Mouse (Mus musculus) heart, embryonic 13.5 days (tissue): Measurements from ENCODE around the gene Rmnd1. TPM values are rescaled to one million over a fixed set of nuclear protein-coding genes. Genes with fewer than 3 reads are reported as not detected.

Experiments used
- ATAC-seq: fragments of 200-750 bp; cut with Nextera tagmentation; 2 replicates; pipeline ENCODE4 v1.8.0; 2017; ENCODE audit warnings: moderate TSS enrichment; ENCODE audit not compliant: insufficient number of reproducible peaks, low FRiP score, low TSS enrichment; ENCODE audit errors: extremely low read depth
- H3K27ac ChIP-seq: fragments of 300-500 bp; sonication (generic); replicated peaks from 2 replicates; pipeline ENCODE4 v1.5.1; 2015; ENCODE audit warnings: moderate library complexity, mild to moderate bottlenecking, inconsistent platforms
- H3K27me3 ChIP-seq: fragments of 300-500 bp; sonication (generic); replicated peaks from 2 replicates; pipeline ENCODE4 v1.6.1; 2015; ENCODE audit warnings: mild to moderate bottlenecking, inconsistent platforms
- H3K36me3 ChIP-seq: fragments of 300-500 bp; sonication (generic); 2 replicates; pipeline ENCODE4 v1.6.1; 2015; ENCODE audit warnings: mild to moderate bottlenecking, inconsistent platforms
- H3K4me1 ChIP-seq: fragments of 300-500 bp; sonication (generic); 2 replicates; pipeline ENCODE4 v1.6.1; 2015; ENCODE audit warnings: inconsistent platforms
- H3K4me2 ChIP-seq: fragments of 300-500 bp; sonication (generic); 2 replicates; pipeline ENCODE4 v1.6.1; 2015; ENCODE audit warnings: inconsistent platforms, mild to moderate bottlenecking, moderate library complexity
- H3K4me3 ChIP-seq: fragments of 300-500 bp; sonication (generic); 2 replicates; pipeline ENCODE4 v1.5.1; 2015; ENCODE audit warnings: moderate library complexity, mild to moderate bottlenecking, inconsistent platforms
- H3K9ac ChIP-seq: fragments of 300-500 bp; sonication (generic); 2 replicates; pipeline ENCODE4 v1.6.1; 2015; ENCODE audit warnings: inconsistent platforms, mild to moderate bottlenecking, moderate library complexity
- H3K9me3 ChIP-seq: fragments of 300-500 bp; sonication (generic); 2 replicates; pipeline ENCODE4 v1.6.1; 2016; ENCODE audit warnings: inconsistent platforms
- WGBS: fragments of 180-500 bp; shearing (Covaris S2); methylation state at CpG from one replicate; pipeline ENCODE4 v1.1.7; 2015; ENCODE audit warnings: mixed read lengths; 5-methylcytosine and 5-hydroxymethylcytosine counted together
- polyA plus RNA-seq: library from polyadenylated mRNA; unstranded; fragments of >200 nt; fragmentation: Nextera tagmentation; extraction: Ambion mirVana; gene quantifications from 2 replicates; pipeline ENCODE4 v1.2.1, GENCODE M21; 2015

Rmnd1 gene
- polyA plus RNA-seq, 1 experiment from 2014 or later, result 70.5 TPM

DNA sequence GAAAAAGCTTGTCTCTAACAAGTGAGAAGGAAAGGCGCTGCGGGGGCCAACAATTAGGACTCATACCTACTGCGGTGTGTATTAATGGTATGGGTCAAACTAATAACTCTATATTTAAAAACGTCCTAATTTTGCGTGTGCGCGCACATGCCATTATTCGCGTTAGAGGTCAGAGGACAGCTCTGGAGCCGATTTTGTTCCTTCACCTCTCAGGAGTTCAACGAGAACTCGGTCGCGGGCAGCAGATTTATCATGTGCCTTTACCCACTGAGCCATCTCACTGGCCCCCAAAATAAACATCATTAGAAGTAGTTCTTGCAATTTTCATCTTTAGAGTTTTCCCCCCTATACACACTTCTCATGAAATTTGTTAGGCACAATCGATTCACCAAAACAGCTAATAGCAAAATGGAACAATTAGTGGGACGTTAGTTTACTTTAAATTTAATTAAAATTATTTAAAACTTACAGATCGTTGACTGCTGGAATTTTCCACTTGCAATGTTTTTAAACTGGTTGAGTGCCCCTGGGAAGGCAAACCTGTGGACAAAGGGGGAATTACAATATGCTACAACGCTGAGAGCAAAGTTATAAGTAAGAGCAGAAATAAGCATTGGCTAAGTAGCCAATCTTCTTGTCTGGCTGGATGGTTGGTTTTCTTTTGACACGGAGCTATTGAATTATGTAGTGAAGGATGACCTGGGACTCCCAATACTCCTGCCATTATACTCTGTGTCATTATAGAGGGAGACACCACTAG lies 988 bp upstream of the Rmnd1 start:
- H3K4me2 ChIP-seq, result peak overlapping the region; percentile 80
- H3K9ac ChIP-seq, result peak overlapping the region; percentile 91
- peaks cover 40% of the 10 kb centered on the region for H3K36me3 ChIP-seq
- no peaks in the 10 kb centered on the region for H3K9me3 ChIP-seq
- 9% methylated on average over 19 of the region's 19 CpGs for WGBS
- peaks cover 31% of the 10 kb centered on the region for H3K4me1 ChIP-seq
- peak overlapping the region; percentile 84 for H3K4me3 ChIP-seq
- no peak for ATAC-seq
- H3K27me3 ChIP-seq, result no peaks in the 10 kb centered on the region
- H3K27ac ChIP-seq, result peak overlapping the region; percentile 94

DNA sequence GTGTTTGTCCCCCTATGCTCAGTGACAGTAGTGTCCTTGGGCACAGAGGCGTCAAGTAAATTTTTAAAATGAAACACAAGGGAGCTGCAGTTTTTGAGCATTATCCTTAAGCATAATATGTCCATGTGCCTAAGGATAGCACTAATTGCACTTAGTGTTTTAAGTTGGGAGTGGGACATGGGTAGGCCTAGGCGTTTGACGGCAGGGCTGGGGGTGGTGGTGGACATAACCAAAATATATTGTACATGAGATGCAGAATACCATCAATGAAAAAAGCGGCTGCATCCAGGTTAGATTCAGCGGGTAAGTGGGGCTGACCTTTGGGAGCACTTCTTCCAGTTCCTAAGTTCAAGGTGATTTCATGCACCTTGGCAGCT lies 454 bp downstream of the Rmnd1 start:
- Histone ChIP-seq H3K36me3 (peaks cover 37% of the 10 kb centered on the region), H3K9me3 (no peaks in the 10 kb centered on the region), H3K9ac (peak overlapping the region; percentile 90), H3K4me1 (peaks cover 31% of the 10 kb centered on the region), H3K27me3 (no peaks in the 10 kb centered on the region), H3K4me2 (peak overlapping the region; percentile 81), H3K4me3 (peak overlapping the region; percentile 84), H3K27ac (peak overlapping the region; percentile 80)
- WGBS, result 11% methylated on average over 5 of the region's 5 CpGs
- no peak for ATAC-seq

DNA sequence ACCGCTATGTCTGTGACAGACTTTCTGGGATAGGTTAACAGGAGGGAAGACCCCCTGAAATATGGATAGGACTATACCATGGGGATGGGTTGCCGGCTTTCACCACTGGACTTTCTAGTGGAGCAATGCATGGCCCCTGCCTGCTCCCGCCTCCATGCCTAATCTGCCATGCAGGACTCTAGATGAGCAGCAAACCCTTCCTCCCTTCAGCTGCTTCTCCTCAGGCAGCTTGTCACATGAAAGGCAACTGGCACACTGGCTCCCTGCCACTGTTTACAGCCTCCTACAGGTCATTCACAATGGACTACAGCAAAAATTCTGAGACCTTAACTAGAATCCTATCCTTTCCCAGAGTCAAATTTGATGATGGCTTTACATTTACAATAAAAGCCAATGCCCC lies 1.4 kb downstream of the Rmnd1 start:
- Histone ChIP-seq H3K9me3 (no peaks in the 10 kb centered on the region), H3K4me2 (peak overlapping the region; percentile 81), H3K36me3 (peaks cover 37% of the 10 kb centered on the region), H3K4me3 (peak overlapping the region; percentile 84), H3K27me3 (no peaks in the 10 kb centered on the region), H3K27ac (peak overlapping the region; percentile 80; the same call in 1 of the 2 replicates), H3K9ac (peak overlapping the region; percentile 90), H3K4me1 (peaks cover 31% of the 10 kb centered on the region)
- WGBS, result 66% methylated on average over 3 of the region's 3 CpGs
- ATAC-seq, result no peak

DNA sequence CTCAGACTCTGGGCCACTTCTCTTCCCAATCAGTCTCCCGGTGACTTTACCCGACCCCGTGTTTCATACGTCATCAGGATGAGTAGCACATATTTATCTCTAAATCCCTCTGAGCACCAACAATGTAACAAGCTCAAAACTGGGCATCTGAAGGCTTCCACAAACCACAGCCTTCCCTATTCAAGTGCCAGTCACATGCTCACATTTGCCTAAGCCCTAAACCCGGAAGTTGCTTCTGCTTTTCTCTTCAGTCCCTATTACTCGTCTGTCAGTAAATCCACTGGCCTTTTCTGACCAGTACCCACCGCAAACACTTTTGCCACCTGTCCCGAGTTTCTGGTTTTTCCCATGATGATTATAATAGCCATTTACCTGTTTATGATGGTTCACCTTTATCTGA lies 1.8 kb downstream of the Rmnd1 start:
- Histone ChIP-seq H3K4me3 (no peak overlapping the region), H3K4me2 (peak overlapping the region; percentile 81), H3K27me3 (no peaks in the 10 kb centered on the region), H3K36me3 (peaks cover 38% of the 10 kb centered on the region), H3K27ac (no peak overlapping the region), H3K9me3 (no peaks in the 10 kb centered on the region), H3K4me1 (peaks cover 31% of the 10 kb centered on the region), H3K9ac (no peak overlapping the region; the same call in 1 of the 2 replicates)
- no peak for ATAC-seq
- 87% methylated on average over 8 of the region's 8 CpGs for WGBS

DNA sequence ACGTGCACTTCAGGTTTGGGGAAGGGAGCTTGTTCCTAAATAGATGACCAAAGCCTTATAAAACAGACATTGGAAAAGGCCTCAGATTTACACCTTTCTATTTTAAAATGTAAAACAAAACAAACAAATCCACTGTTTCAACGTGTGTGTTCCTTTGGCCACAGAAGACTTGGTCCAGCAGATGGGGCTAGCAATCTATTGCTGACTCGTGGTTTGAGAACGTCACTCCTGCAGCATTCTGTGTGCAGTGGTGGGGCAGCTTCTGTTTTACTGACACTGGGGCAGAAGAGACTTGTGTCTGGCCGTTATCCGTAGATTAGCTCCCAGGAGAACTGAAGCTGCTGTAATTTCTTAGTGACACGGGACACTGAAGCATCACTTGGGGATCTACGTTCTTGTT lies 6.9 kb downstream of the Rmnd1 start:
- 70% methylated on average over 8 of the region's 8 CpGs for WGBS
- Histone ChIP-seq H3K4me2 (no peak overlapping the region), H3K9me3 (no peaks in the 10 kb centered on the region), H3K27ac (no peak overlapping the region), H3K4me3 (no peak overlapping the region), H3K4me1 (peaks cover 9% of the 10 kb centered on the region), H3K27me3 (no peaks in the 10 kb centered on the region), H3K9ac (no peak overlapping the region; the same call in 1 of the 2 replicates), H3K36me3 (peaks cover 84% of the 10 kb centered on the region)
- no peak for ATAC-seq

DNA sequence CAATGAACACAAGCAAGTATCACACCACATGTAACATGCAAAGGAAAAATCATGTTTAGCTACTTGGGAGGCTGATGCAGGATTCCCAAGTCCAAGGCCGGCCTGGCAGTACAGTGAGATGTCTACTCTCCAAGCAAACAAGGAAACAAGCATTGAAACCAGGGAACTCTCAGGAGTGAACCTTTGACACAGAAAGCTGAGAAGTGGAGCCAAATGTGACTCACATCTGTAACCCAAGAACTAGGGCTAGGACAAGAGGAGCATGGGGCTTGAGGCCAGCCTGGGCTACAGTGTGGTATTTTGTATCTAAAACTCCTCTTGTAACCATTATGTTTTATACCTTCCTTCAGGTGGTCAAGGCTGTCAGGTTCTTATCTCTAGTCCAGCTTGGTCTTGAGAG lies 25.0 kb downstream of the Rmnd1 start:
- Histone ChIP-seq H3K36me3 (peaks cover 93% of the 10 kb centered on the region), H3K9ac (no peak overlapping the region), H3K9me3 (no peaks in the 10 kb centered on the region), H3K27ac (no peak overlapping the region), H3K4me3 (no peak overlapping the region), H3K4me2 (no peak overlapping the region), H3K4me1 (peaks cover 18% of the 10 kb centered on the region), H3K27me3 (no peaks in the 10 kb centered on the region)
- 84% methylated on average over 1 of the region's 1 CpGs for WGBS
- ATAC-seq, result no peak

DNA sequence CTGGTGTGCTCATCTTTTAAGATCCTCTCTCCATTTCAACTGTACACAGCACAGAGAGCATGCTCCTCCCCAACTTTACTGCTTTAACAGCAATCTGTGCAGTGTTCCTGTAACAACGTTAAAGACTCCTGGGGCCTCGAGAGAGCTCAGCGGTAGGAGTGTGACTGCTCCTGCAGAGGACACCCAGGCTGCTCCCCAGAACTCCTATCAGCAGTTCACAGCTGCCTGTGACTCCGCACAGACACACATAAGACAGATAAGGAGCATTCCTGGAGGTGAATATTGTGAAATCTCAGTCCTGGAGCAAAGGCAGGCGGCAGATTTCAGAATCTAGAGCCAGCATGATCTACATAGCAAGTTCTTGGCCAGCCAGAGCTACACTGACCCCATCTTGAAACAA lies 26.7 kb downstream of the Rmnd1 start:
- H3K27me3 ChIP-seq, result no peaks in the 10 kb centered on the region
- ATAC-seq, result 0 out of 2 replicates have a peak, but pooled peaks have one; percentile 28
- peaks cover 18% of the 10 kb centered on the region for H3K4me1 ChIP-seq
- H3K27ac ChIP-seq, result peak overlapping the region; percentile 72
- peaks cover 86% of the 10 kb centered on the region for H3K36me3 ChIP-seq
- no peaks in the 10 kb centered on the region for H3K9me3 ChIP-seq
- peak overlapping the region; percentile 26; the same call in 1 of the 2 replicates for H3K9ac ChIP-seq
- 13% methylated on average over 5 of the region's 5 CpGs for WGBS
- H3K4me3 ChIP-seq, result no peak overlapping the region
- no peak overlapping the region for H3K4me2 ChIP-seq

DNA sequence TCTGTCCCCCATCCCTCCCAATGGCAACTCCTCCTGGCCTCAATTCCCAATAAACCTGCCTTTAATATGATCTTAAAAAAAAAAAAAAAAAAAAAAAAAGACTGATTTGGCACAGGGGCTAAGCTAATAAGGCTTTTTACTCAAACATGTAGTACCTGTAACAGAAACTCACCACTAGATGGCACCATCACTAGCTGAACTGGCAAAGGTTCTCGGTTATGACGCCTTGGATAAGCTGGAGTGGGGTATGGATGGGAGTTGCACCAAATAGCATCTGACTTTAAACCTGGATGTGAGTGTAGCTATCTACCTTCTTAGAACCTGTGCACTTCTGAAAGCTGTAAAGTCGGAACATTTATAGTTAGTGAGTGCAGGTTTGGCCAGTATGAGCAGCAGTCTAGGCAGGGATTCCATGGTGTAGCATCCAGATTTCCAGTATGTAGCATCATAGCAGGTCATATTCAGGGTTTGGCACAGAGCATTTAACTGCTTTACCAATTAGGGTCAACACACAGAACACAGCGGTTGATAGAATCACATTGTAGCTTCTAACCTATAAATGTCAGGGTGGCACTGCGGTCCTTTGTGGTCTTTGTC lies 27.2 kb downstream of the Rmnd1 start:
- H3K36me3 ChIP-seq, result peaks cover 86% of the 10 kb centered on the region
- WGBS, result 48% methylated on average over 5 of the region's 5 CpGs
- H3K27me3 ChIP-seq, result no peaks in the 10 kb centered on the region
- no peak overlapping the region for H3K4me3 ChIP-seq
- peak overlapping the region; percentile 72 for H3K27ac ChIP-seq
- ATAC-seq, result no peak
- no peak overlapping the region for H3K4me2 ChIP-seq
- peaks cover 18% of the 10 kb centered on the region for H3K4me1 ChIP-seq
- H3K9ac ChIP-seq, result peak overlapping the region; percentile 26; the same call in 1 of the 2 replicates
- H3K9me3 ChIP-seq, result no peaks in the 10 kb centered on the region

DNA sequence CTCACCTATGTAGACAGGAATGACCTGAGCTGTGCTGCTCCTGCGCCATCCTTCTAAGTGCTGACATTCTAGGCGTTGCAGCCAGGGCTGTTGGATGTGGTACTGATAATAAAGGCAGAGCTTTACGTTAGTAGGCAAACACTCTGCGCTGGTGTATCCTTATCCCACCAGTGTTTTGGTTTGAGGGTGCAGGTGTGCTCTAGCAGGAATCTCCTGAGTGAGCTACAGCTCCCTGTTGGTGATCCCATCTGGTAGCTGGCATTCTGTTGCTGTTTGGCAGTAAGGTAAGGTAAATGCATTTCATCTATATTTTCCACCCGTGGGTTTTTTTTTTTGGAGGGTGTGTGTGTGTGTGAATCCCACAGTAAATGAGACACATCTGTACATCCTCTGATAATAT lies 34.1 kb downstream of the Rmnd1 start:
- Histone ChIP-seq H3K9me3 (no peaks in the 10 kb centered on the region), H3K27ac (no peak overlapping the region), H3K4me1 (peaks cover 15% of the 10 kb centered on the region), H3K9ac (no peak overlapping the region), H3K4me2 (no peak overlapping the region), H3K27me3 (no peaks in the 10 kb centered on the region), H3K4me3 (no peak overlapping the region), H3K36me3 (peaks cover 81% of the 10 kb centered on the region)
- 73% methylated on average over 5 of the region's 5 CpGs for WGBS
- ATAC-seq, result no peak

DNA sequence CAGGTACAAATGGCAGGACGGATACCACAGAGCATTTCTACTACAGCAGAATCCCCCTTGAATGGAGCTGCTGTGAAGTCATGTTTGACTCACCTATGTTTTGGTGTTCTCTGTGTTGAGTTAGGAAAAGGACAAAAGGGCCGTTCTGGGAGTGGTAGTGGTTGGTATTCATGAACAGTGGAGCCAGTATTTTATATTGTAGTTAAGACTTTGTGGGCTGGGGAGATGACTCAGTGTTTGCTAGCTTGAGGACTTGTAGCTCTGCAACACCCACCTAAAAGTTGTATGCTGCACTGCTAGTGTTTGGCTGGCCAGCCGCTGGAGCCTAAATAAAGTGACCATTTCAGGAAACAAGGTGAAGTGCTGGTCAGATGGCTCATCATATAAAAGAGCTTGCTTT lies 36.9 kb downstream of the Rmnd1 start:
- Histone ChIP-seq H3K4me3 (no peak overlapping the region), H3K9ac (no peak overlapping the region), H3K9me3 (no peaks in the 10 kb centered on the region), H3K36me3 (peaks cover 71% of the 10 kb centered on the region), H3K4me1 (peaks cover 40% of the 10 kb centered on the region), H3K4me2 (no peak overlapping the region), H3K27ac (no peak overlapping the region), H3K27me3 (no peaks in the 10 kb centered on the region)
- WGBS, result 85% methylated on average over 3 of the region's 3 CpGs
- no peak for ATAC-seq

DNA sequence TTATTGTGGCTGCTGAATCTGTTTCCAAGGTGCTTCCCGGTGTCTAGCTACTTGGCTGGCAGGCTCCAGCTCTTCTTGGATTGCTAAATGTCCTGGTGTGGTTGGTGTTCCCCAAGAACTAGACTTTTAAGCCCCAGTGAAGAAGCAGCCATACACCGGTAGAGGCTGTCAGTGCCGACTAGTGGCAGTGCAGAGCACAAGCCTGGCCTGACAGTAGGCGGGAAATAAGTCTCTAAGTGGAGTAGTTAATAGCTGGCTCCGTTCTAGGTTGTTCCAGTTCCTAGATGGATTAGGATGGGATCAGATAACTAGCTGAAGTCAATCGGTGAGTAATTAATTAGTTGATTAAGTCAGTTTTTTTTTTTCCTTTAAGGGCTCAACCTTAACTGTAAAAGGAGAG lies 40.3 kb downstream of the Rmnd1 start:
- H3K9ac ChIP-seq, result no peak overlapping the region
- peaks cover 40% of the 10 kb centered on the region for H3K36me3 ChIP-seq
- no peak for ATAC-seq
- WGBS, result 47% methylated on average over 6 of the region's 6 CpGs
- no peaks in the 10 kb centered on the region for H3K9me3 ChIP-seq
- H3K4me3 ChIP-seq, result 0 out of 2 replicates have a peak overlapping the region, but pooled peaks have one; percentile 10
- no peaks in the 10 kb centered on the region for H3K27me3 ChIP-seq
- H3K4me1 ChIP-seq, result peaks cover 54% of the 10 kb centered on the region
- no peak overlapping the region for H3K27ac ChIP-seq
- H3K4me2 ChIP-seq, result peak overlapping the region; percentile 11

DNA sequence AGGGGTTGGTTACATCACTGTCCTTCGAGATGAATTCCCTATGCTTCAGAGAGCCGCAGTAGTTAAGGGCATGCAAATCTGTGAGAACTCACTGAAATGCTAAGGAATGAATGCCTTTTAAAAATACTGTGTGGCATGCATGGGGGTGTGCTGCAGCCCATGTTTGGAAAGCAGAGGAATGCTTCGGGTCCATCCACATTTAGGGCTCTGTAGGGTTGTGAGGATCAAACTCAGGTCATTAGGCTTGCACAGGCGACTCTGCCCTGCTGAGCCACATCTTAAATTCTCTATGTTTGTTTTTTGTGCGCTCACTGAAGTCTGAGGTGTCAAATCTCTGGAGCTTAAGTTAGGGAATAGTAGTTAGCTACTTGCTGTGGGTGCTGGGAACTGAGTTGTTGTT lies 41.1 kb downstream of the Rmnd1 start:
- Histone ChIP-seq H3K36me3 (peaks cover 33% of the 10 kb centered on the region), H3K9me3 (no peaks in the 10 kb centered on the region), H3K27ac (no peak overlapping the region), H3K4me1 (peaks cover 55% of the 10 kb centered on the region), H3K4me2 (peak overlapping the region; percentile 96), H3K9ac (no peak overlapping the region), H3K4me3 (no peak overlapping the region), H3K27me3 (no peaks in the 10 kb centered on the region)
- ATAC-seq, result no peak
- WGBS, result 66% methylated on average over 5 of the region's 5 CpGs
